Mouse (Mus musculus): ENCODE measurements at regions not wholly inside any gene's neighbourhood (a gene's known extent, or its start where the extent isn't known, plus 50 kb on each side); places are given as distances from the start of the nearest gene placed in this dataset.

GRCm38 (mm10) chr9:61253761-61254160 is 118.4 kb upstream of the Tle3 start:
- Histone ChIP-seq H3K36me3 (replicated peaks) (no peaks in the 10 kb centered on the region), H3K4me1 (ENCODE audit: insufficient read depth, low read depth, low read length) (no peaks in the 10 kb centered on the region), H3K4me3 (ENCODE audit: low read depth, low read length) (no peak overlapping the region), H3K27me3 (ENCODE audit: insufficient read depth, low read length) (0 out of 2 replicates have a peak, but pooled peaks cover 2% of the 10 kb centered on the region), H3K9me3 (replicated peaks) (no peaks in the 10 kb centered on the region)
- no peak for TF ChIP-seq CTCF (IDR thresholded peaks at IDR 0.05; ENCODE audit: low read depth, low read length)
- TF ChIP-seq GATA2 (IDR thresholded peaks at IDR 0.05; ENCODE audit: borderline replicate concordance, low read depth, low read length), result no peak
- TF ChIP-seq POLR2AphosphoS5 (IDR thresholded peaks at IDR 0.05; ENCODE audit: insufficient replicate concordance, low read depth, low read length), result no peak
- no peak for TF ChIP-seq TAL1 (conservative IDR thresholded peaks at IDR 0.05; ENCODE audit: low read depth, low read length)
- no peak for TF ChIP-seq GATA1 (IDR thresholded peaks at IDR 0.05; ENCODE audit: borderline replicate concordance, low read length)
- ATAC-seq (ENCODE audit: extremely low read depth, insufficient number of reproducible peaks, low FRiP score, poor library complexity, severe bottlenecking) (no peak), DNase-seq (ENCODE audit: low spot score) (no peak)

- ATAC-seq (ENCODE audit: extremely low read depth, insufficient number of reproducible peaks, low FRiP score, poor library complexity, severe bottlenecking) (no peak), DNase-seq (ENCODE audit: low spot score) (no peak)
- Histone ChIP-seq H3K4me3 (ENCODE audit: low read depth, low read length) (no peak overlapping the region), H3K36me3 (replicated peaks) (no peaks in the 10 kb centered on the region), H3K27me3 (ENCODE audit: insufficient read depth, low read length) (no peaks in the 10 kb centered on the region; the same call in 1 of the 2 replicates), H3K9me3 (replicated peaks) (no peaks in the 10 kb centered on the region), H3K4me1 (ENCODE audit: insufficient read depth, low read depth, low read length) (no peaks in the 10 kb centered on the region)
- TF ChIP-seq POLR2AphosphoS5 (IDR thresholded peaks at IDR 0.05; ENCODE audit: insufficient replicate concordance, low read depth, low read length) (no peak), TAL1 (conservative IDR thresholded peaks at IDR 0.05; ENCODE audit: low read depth, low read length) (no peak), CTCF (IDR thresholded peaks at IDR 0.05; ENCODE audit: low read depth, low read length) (no peak), GATA1 (IDR thresholded peaks at IDR 0.05; ENCODE audit: borderline replicate concordance, low read length) (no peak), GATA2 (IDR thresholded peaks at IDR 0.05; ENCODE audit: borderline replicate concordance, low read depth, low read length) (no peak)
Observed at GRCm38 (mm10) chr9:61257488-61257887, 114.7 kb upstream of the Tle3 start.

DNA sequence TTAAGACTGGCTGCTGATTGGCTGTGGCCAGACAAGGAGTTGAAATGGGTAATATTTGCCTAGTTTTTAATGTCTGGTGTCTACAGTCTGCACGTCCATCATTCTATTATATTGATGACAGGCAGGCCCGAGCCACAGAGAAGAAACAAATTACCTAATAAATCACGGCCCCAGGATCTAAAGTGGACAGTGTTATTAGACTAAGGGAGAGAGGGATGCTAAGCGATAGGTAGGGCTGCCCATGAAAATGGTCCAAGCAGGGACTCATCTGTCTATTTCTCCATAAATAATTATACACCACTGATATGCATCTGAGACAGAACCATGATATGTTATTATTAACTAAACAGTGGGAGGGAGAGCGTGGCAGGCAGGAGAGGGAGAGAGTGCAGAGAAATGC is 114.1 kb upstream of the Tle3 start:
- no peak overlapping the region for H3K4me3 ChIP-seq (ENCODE audit: low read depth, low read length)
- H3K36me3 ChIP-seq (replicated peaks), result no peaks in the 10 kb centered on the region
- no peaks in the 10 kb centered on the region for H3K9me3 ChIP-seq (replicated peaks)
- no peaks in the 10 kb centered on the region; the same call in 1 of the 2 replicates for H3K27me3 ChIP-seq (ENCODE audit: insufficient read depth, low read length)
- ATAC-seq (ENCODE audit: extremely low read depth, insufficient number of reproducible peaks, low FRiP score, poor library complexity, severe bottlenecking), result no peak
- TF ChIP-seq CTCF (IDR thresholded peaks at IDR 0.05; ENCODE audit: low read depth, low read length), result no peak
- no peak for TF ChIP-seq GATA1 (IDR thresholded peaks at IDR 0.05; ENCODE audit: borderline replicate concordance, low read length)
- no peak for TF ChIP-seq GATA2 (IDR thresholded peaks at IDR 0.05; ENCODE audit: borderline replicate concordance, low read depth, low read length)
- TF ChIP-seq POLR2AphosphoS5 (IDR thresholded peaks at IDR 0.05; ENCODE audit: insufficient replicate concordance, low read depth, low read length), result no peak
- no peak for TF ChIP-seq TAL1 (conservative IDR thresholded peaks at IDR 0.05; ENCODE audit: low read depth, low read length)
- DNase-seq (ENCODE audit: low spot score), result no peak
- H3K4me1 ChIP-seq (ENCODE audit: insufficient read depth, low read depth, low read length), result no peaks in the 10 kb centered on the region

DNA sequence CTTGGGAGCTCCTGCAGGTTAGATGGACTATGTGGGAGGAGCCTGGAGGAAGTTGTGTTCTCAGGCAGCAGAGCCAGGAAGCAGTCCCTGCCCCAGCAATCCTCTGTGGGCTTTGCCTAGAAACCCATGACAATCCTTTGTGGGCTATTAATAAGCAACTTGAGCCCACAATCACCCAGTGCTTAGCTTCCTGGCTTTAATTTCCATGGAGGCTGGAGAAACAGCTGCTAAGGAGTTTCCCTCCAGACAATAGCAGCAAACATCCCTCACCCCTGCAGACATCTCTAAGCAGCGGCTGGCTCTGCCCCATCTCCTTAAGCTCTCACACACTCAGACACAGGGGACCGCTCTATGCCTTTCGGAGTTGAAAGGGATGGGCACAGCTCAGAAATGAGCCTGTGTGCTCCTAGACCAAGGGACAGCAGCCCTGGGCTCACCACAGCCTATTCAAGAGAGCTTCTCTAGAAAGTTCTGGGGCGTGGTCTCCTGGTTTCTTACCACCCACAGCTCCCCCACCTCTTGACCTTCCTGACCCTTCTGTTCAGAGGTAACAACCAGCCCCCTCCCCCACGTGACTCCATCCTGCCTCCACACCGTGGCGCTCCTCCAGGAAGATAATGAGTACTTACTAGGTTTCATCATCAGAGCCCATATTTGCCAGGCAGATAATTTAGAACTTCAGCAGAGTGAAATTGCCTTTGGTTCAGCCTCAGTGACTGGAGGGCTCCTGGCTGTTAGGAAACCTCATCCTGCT is 112.6 kb upstream of the Tle3 start:
- ATAC-seq (ENCODE audit: extremely low read depth, insufficient number of reproducible peaks, low FRiP score, poor library complexity, severe bottlenecking) (no peak), DNase-seq (ENCODE audit: low spot score) (no peak)
- no peaks in the 10 kb centered on the region for H3K4me1 ChIP-seq (ENCODE audit: insufficient read depth, low read depth, low read length)
- H3K27me3 ChIP-seq (ENCODE audit: insufficient read depth, low read length), result no peaks in the 10 kb centered on the region; the same call in 1 of the 2 replicates
- no peak for TF ChIP-seq GATA1 (IDR thresholded peaks at IDR 0.05; ENCODE audit: borderline replicate concordance, low read length)
- no peak for TF ChIP-seq TAL1 (conservative IDR thresholded peaks at IDR 0.05; ENCODE audit: low read depth, low read length)
- no peak for TF ChIP-seq CTCF (IDR thresholded peaks at IDR 0.05; ENCODE audit: low read depth, low read length)
- TF ChIP-seq GATA2 (IDR thresholded peaks at IDR 0.05; ENCODE audit: borderline replicate concordance, low read depth, low read length), result no peak
- no peak for TF ChIP-seq POLR2AphosphoS5 (IDR thresholded peaks at IDR 0.05; ENCODE audit: insufficient replicate concordance, low read depth, low read length)
- no peak overlapping the region for H3K4me3 ChIP-seq (ENCODE audit: low read depth, low read length)
- no peaks in the 10 kb centered on the region for H3K9me3 ChIP-seq (replicated peaks)
- H3K36me3 ChIP-seq (replicated peaks), result no peaks in the 10 kb centered on the region

DNA sequence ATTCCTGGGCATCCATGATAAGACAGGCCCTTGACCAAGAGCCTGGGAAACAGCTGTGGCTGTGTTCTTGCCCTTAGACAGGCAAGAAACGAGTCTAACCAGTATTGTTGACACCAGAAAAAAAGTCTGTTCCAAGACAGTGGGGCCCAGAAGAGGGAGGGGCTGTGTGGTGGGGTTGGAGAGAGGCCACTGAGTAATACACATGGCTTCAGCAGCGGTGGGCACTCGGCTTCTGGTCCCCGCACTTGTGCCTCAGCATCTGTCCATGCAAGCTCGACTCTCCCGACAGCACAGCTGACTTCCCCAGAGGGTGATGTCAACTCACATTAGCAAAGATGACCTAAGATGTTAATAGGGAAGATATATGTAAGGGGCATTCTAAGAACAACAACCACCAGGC is 110.9 kb upstream of the Tle3 start:
- TF ChIP-seq CTCF (IDR thresholded peaks at IDR 0.05; ENCODE audit: low read depth, low read length) (no peak), GATA1 (IDR thresholded peaks at IDR 0.05; ENCODE audit: borderline replicate concordance, low read length) (no peak), TAL1 (conservative IDR thresholded peaks at IDR 0.05; ENCODE audit: low read depth, low read length) (no peak), GATA2 (IDR thresholded peaks at IDR 0.05; ENCODE audit: borderline replicate concordance, low read depth, low read length) (no peak), POLR2AphosphoS5 (IDR thresholded peaks at IDR 0.05; ENCODE audit: insufficient replicate concordance, low read depth, low read length) (no peak)
- H3K36me3 ChIP-seq (replicated peaks), result no peaks in the 10 kb centered on the region
- no peak for DNase-seq (ENCODE audit: low spot score)
- no peak overlapping the region for H3K4me3 ChIP-seq (ENCODE audit: low read depth, low read length)
- H3K27me3 ChIP-seq (ENCODE audit: insufficient read depth, low read length), result no peaks in the 10 kb centered on the region; the same call in 1 of the 2 replicates
- no peaks in the 10 kb centered on the region for H3K4me1 ChIP-seq (ENCODE audit: insufficient read depth, low read depth, low read length)
- no peak for ATAC-seq (ENCODE audit: extremely low read depth, insufficient number of reproducible peaks, low FRiP score, poor library complexity, severe bottlenecking)
- no peaks in the 10 kb centered on the region for H3K9me3 ChIP-seq (replicated peaks)

- no peak for DNase-seq (ENCODE audit: low spot score)
- H3K36me3 ChIP-seq (replicated peaks), result no peaks in the 10 kb centered on the region
- no peaks in the 10 kb centered on the region for H3K4me1 ChIP-seq (ENCODE audit: insufficient read depth, low read depth, low read length)
- ATAC-seq (ENCODE audit: extremely low read depth, insufficient number of reproducible peaks, low FRiP score, poor library complexity, severe bottlenecking), result no peak
- TF ChIP-seq GATA2 (IDR thresholded peaks at IDR 0.05; ENCODE audit: borderline replicate concordance, low read depth, low read length), result no peak
- no peak for TF ChIP-seq POLR2AphosphoS5 (IDR thresholded peaks at IDR 0.05; ENCODE audit: insufficient replicate concordance, low read depth, low read length)
- TF ChIP-seq CTCF (IDR thresholded peaks at IDR 0.05; ENCODE audit: low read depth, low read length), result no peak
- no peak for TF ChIP-seq TAL1 (conservative IDR thresholded peaks at IDR 0.05; ENCODE audit: low read depth, low read length)
- no peak for TF ChIP-seq GATA1 (IDR thresholded peaks at IDR 0.05; ENCODE audit: borderline replicate concordance, low read length)
- no peaks in the 10 kb centered on the region; the same call in 1 of the 2 replicates for H3K27me3 ChIP-seq (ENCODE audit: insufficient read depth, low read length)
- H3K4me3 ChIP-seq (ENCODE audit: low read depth, low read length), result no peak overlapping the region
- no peaks in the 10 kb centered on the region for H3K9me3 ChIP-seq (replicated peaks)
Observed at GRCm38 (mm10) chr9:61261739-61262333, 110.3 kb upstream of the Tle3 start.
